Mouse (Mus musculus): ENCODE measurements around the gene Akt1.

Gene Akt1

DNA sequence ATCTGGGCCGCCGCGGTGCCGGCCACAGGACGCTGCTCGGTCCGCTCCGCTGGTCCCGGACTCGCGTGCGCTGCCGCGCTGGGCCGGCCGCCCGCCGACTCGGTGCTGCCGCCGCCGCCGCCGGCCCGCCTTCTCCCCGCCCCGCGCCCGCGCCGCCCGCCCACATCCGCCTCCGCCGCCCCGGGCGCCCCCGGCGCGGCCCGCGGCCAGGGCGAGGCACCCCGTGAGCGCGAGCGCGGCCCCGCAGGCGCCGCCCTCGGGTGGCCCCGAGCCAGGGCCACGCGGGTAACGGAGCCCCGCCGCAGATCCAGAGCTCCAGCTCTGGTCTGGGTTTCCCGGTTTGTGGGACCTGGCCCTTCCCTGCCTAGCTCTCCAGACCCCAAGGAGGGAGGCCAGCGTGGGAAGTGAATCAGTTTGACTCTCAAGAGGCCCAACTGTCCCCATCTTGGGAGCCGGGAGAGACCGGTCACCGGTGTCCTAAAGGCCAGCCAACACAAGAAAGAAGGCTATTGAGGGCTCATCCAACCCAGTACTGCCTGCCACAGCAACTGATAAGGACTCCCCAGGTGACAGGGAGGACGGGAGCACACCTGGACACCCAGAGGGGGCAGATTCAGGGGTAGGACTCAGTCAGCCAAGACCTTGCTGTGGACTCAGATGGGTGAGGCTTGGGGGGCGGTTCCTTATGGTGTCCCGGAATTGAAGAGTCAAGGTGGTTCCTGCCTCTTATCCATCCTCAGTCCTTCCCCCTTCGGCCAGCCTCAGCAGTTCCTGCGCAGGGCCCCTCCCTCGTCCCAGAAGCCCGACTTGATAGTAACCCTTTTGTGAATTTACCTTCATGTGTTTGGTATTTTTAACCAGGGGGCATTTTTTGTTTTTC is at the start of gene Akt1:
Gene Akt1 (minus strand): TSS at position 753 of the 880 bp plus-strand sequence.
- peak; percentile 79 for DNase-seq (ENCODE audit: low read depth)

GRCm38 (mm10) chr12:112724077-112724805 is 49.6 kb upstream of the Akt1 start:
- peak; percentile 91 for DNase-seq (ENCODE audit: low read depth)

DNA sequence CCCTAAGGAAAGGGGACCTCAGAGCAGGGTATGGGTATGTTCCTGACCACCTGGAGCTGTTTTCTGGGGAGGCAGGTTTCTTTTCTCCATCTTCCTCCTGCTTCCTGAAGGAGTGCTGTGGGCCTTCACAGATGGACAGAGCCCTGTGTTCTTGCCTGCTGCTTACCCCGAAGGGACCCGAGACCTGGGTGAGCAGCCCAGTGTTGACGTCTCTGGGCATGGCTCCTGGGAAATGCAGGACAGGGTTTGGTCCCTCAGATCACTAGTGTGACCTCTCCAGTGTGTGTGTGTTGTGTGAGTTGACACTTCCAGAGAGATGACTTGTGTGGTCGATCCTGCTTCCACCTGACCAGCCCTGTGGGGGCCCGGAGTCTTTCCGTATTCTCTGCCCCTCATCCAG is 48.8 kb upstream of the Akt1 start:
- DNase-seq (ENCODE audit: low read depth), result no peak

GRCm38 (mm10) chr12:112723028-112723330 is 48.3 kb upstream of the Akt1 start:
- DNase-seq (ENCODE audit: low read depth), result no peak

DNA sequence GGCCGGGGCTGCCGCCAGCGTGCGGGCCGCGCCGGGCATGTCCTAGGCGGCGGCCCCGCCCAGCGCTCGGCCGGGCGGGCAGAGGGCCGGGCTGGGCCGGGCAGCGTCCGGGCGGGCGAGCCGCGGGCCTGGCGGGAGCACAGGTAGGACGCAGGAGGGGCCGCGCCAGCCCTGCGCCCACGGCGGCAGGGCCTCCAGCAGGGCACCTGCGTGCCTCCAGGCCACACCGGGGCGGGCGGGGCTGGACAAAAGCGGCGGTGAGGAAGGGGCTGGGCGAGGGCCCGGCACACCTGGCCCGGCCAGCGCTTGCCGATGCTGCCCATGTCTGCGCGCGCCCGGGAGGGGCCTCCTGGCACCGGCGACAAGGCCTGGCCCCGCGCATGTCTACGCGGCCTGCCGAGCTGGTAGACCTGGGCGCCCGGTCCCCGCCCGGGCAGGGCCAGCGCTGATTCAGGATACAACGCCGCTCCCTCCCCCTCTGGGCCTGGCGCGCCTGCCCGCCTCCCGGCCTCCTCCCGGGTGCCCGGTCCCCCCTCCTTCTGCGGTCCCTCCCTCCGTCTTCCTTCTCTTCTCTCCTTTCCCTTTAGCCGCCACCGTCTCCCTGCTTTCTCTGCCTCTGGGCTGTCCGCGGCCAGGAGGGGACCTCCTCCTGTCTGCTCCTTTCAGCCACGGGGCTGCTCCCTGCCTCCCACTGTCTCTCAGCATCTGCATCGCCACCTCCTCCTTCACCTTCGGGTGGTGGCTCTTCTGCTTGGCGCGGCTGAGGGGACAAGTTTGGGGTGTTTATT is 47.8 kb upstream of the Akt1 start:
- peak; percentile 56 for DNase-seq (ENCODE audit: low read depth)

GRCm38 (mm10) chr12:112721424-112722239 is 46.9 kb upstream of the Akt1 start:
- peak; percentile 83 for DNase-seq (ENCODE audit: low read depth)

GRCm38 (mm10) chr12:112720890-112721423 is 46.3 kb upstream of the Akt1 start:
- no peak for DNase-seq (ENCODE audit: low read depth)

GRCm38 (mm10) chr12:112720216-112720615 is 45.5 kb upstream of the Akt1 start, which contains the start of gene Cep170b:
TSS of gene Cep170b (plus strand) at chr12:112720455.
- no peak for DNase-seq (ENCODE audit: low read depth)

- no peak for DNase-seq (ENCODE audit: low read depth)
Observed at GRCm38 (mm10) chr12:112718995-112719394, 44.3 kb upstream of the Akt1 start.

DNA sequence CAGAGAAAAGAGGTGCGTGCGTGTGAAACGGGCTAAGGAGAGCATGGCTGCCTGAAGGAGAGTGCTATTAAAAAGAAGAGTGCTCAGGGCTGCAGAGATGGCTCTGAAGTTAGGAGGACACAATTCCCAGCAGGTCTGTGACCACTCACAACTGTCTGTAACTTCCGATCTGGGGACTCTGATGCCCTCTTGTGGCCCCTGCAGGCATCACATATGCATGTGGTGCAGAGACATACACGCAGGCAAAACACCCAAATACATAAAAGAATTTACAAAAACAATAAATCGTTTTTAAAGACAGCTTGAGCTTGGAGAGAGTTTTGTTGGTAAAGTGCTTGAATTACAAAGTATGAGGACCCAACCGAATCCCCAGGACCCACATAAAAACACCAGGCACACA is 42.5 kb upstream of the Akt1 start:
- DNase-seq (ENCODE audit: low read depth), result peak; percentile 80

- no peak for DNase-seq (ENCODE audit: low read depth)
Observed at GRCm38 (mm10) chr12:112713984-112714383, 39.3 kb upstream of the Akt1 start.

GRCm38 (mm10) chr12:112707573-112707869 is 32.8 kb upstream of the Akt1 start:
- no peak for DNase-seq (ENCODE audit: low read depth)

GRCm38 (mm10) chr12:112706704-112707572 is 32.3 kb upstream of the Akt1 start:
- peak; percentile 88 for DNase-seq (ENCODE audit: low read depth)

- peak; percentile 67 for DNase-seq (ENCODE audit: low read depth)
Observed at GRCm38 (mm10) chr12:112702374-112703320, 28.0 kb upstream of the Akt1 start.

DNA sequence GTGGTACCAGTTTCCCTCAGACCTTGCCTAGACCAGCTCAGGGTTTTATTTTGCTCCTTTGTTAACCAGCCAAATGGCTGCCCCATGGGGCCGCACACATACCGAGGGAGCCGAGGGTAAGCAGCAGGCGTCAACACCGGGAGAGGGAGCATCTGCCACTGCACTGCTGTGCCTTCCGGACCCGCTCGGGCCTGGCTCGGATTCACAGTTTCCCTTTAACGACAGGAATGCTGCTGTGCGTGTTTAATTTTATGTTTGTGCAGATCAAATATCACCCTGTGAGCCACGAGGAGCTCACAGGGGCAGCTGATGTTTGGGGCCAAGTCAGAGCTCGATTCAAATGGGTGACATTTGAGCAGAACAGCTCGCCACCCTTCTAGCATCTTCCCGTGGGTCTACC is 25.8 kb upstream of the Akt1 start:
- DNase-seq (ENCODE audit: low read depth), result no peak

DNA sequence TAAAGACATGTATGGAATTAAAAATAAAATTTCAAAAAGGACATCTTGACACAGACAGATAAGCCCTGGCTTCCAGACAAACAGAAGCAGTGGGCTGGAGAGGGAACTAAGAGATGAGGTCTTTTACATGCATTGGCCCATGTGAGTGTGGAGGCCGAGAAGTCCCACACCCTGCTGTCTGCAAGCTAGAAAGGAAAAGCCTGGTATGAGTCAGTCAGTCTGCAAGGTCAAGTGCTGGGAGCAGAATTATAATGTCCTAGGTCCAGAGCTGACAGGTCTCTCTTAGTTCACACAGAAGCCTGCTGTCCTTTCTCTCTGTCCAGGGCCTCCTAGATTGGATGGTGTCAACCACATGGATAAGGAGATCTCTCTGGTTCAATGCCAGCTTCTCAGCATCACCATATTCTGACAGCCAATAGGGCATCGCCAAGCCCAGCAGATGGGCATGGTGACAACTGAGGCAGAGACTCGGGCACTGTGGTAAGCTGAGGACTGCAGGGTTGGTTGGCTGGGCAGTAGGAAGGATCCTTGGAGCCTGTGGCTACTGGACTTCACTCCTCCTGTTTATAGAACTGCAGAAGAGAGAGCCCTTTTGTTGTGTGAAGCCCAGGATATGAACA is 22.2 kb upstream of the Akt1 start:
- DNase-seq (ENCODE audit: low read depth), result no peak

DNA sequence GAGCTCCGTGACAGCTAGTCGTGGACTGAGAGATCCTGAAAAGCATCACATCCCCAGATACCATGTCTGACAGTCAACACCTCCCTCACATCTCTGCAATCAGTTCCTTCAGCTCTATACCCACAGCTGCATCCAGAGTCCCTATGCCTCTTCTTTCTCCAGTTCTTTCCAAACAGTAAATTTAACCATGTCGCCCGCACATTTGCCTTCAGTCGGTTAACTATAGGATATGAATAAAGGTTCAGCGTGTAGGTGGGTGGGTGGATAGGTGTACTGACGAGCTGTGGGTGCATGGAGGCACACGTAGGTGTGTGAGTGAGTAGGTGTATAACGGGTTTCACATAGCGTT is 19.4 kb upstream of the Akt1 start:
- no peak for DNase-seq (ENCODE audit: low read depth)

DNA sequence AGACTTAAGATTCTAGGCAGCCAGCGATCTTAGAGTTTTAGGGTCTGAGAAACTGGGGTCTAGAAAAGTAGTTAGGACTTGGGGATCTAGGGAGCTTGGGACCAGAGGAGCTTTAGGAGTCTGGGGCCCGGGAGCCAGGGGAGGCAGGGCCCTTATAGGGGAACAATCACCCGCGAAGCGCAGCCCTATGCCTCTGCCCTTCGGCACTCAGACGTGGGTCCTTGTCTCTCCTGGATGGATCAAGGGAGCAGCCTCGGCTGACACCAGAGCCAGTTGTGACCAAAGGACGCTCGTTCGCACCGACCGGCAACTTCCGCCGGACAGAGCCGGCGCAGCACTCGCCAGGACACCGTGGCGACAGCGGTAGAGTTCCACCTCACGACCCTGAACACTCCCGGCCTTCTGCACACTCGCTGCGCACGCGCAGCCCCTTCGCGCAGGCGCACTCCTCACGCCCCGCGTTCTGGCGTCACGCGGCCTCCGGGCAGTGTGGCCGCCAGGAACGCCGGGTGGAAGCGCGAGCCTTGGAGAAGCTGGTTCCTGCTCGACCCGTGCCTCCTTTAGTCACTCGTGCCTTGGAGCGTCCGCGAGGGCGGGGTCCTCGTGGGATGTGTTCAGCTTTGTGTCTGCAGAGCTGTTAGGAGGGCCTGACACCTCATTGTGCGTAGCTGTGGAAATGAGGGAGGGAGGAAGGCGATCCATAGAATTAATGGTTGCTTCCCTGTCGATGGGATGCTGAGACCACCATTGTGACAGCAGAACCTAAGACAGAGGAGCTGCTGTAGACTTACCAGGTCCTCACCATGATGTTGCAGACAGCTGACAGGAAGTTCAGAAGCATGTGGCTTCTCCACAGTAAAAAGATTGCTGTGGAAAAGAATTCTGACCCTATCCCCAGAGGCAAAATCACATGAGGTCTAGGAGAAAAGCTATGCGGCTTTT is 18.8 kb upstream of the Akt1 start:
- peak; percentile 94 for DNase-seq (ENCODE audit: low read depth)

Data from induced T-regulatory cell, adult 2 months (primary cell).